Mouse (Mus musculus): ENCODE measurements at regions not wholly inside any gene's neighbourhood (a gene's known extent, or its start where the extent isn't known, plus 50 kb on each side); places are given as distances from the start of the nearest gene placed in this dataset.

GRCm38 (mm10) chr10:96338609-96338978 is 202.2 kb downstream of the Gm5426 start:
- TF ChIP-seq POLR2A (IDR thresholded peaks at IDR 0.05; ENCODE audit: low read depth, low read length) = no peak
- no peak for TF ChIP-seq ETS1 (conservative IDR thresholded peaks at IDR 0.05; ENCODE audit: low read depth, low read length)
- no peak for TF ChIP-seq TCF12 (IDR thresholded peaks at IDR 0.05; ENCODE audit: low read depth, low read length)
- no peak for TF ChIP-seq CTCF (conservative IDR thresholded peaks at IDR 0.05 in 1 of 2, IDR thresholded peaks at IDR 0.05 in 1 of 2; ENCODE audit: low read depth in 2 of 2, low read length in 2 of 2)
- TF ChIP-seq IRF4 (IDR thresholded peaks at IDR 0.05; ENCODE audit: low read depth, low read length) = no peak

All from CH12.LX (cell line).